Mouse (Mus musculus) liver, postnatal 0 days (tissue): Measurements from ENCODE around the gene Znrf1. TPM values are rescaled to one million over a fixed set of nuclear protein-coding genes. Genes with fewer than 3 reads are reported as not detected.
"Not testable (repeated sequence)": the region's sequence is repeated elsewhere in the genome, so short reads cannot be mapped to it uniquely, and the experiment has no call there.

Experiments used
- ATAC-seq: fragments of 200-750 bp; cut with Nextera tagmentation; 2 replicates; pipeline ENCODE4 v1.8.0; 2017; ENCODE audit warnings: mild to moderate bottlenecking, moderate library complexity
- DNase-seq: peaks from one replicate; pipeline ENCODE4 v3.0.0-alpha.2; 2016
- H3K27ac ChIP-seq: fragments of 300-500 bp; sonication (generic); 2 replicates; pipeline ENCODE4 v1.5.1; 2014; ENCODE audit warnings: antibody characterized with exemption, moderate library complexity, mild to moderate bottlenecking, low read depth
- H3K27me3 ChIP-seq: fragments of 300-500 bp; sonication (generic); 2 replicates; pipeline ENCODE4 v1.6.1; 2014; ENCODE audit warnings: low read length, control low read depth, mixed read lengths; ENCODE audit not compliant: insufficient read depth
- H3K36me3 ChIP-seq: fragments of 300-500 bp; sonication (generic); replicated peaks from 2 replicates; pipeline ENCODE4 v1.6.1; 2014; ENCODE audit warnings: mild to moderate bottlenecking, control low read depth, low read length, moderate library complexity, mixed read lengths; ENCODE audit not compliant: insufficient read depth
- H3K4me1 ChIP-seq: fragments of 300-500 bp; sonication (generic); 2 replicates; pipeline ENCODE4 v1.6.1; 2014; ENCODE audit warnings: antibody characterized with exemption, mild to moderate bottlenecking, control low read depth; ENCODE audit not compliant: insufficient read depth
- H3K4me2 ChIP-seq: fragments of 300-500 bp; sonication (generic); 2 replicates; pipeline ENCODE4 v1.6.1; 2014; ENCODE audit warnings: low read depth, mild to moderate bottlenecking, low read length, moderate library complexity, mixed read lengths
- H3K4me3 ChIP-seq: fragments of 300-500 bp; sonication (generic); 2 replicates; pipeline ENCODE4 v1.5.1; 2014; ENCODE audit warnings: low read depth, low read length
- H3K9ac ChIP-seq: fragments of 300-500 bp; sonication (generic); replicated peaks from 2 replicates; pipeline ENCODE4 v1.6.1; 2014; ENCODE audit warnings: mild to moderate bottlenecking, moderate library complexity
- H3K9me3 ChIP-seq: fragments of 300-500 bp; sonication (generic); 2 replicates; pipeline ENCODE4 v1.6.1; 2016; ENCODE audit warnings: mild to moderate bottlenecking, control low read depth, low read length, mixed read lengths
- CTCF ChIP-seq: sonication (generic); IDR thresholded peaks from 2 replicates; pipeline ENCODE4 v1.5.1; 2016; ENCODE audit warnings: antibody characterized with exemption, low read depth
- EP300 ChIP-seq: IDR thresholded peaks from 2 replicates; pipeline ENCODE4 v1.6.1; 2016; ENCODE audit warnings: antibody characterized with exemption, low read depth, mild to moderate bottlenecking
- WGBS: fragments of 180-500 bp; shearing (Covaris S2); extraction: QIAGEN DNeasy Blood & Tissue Kit; methylation state at CpG from one replicate; pipeline ENCODE4 v1.1.7; 2014; ENCODE audit not compliant: insufficient replicate concordance; 5-methylcytosine and 5-hydroxymethylcytosine counted together
- polyA plus RNA-seq: library from polyadenylated mRNA; unstranded; fragments of >200 nt; fragmentation: Nextera tagmentation; extraction: Ambion mirVana; gene quantifications from 2 replicates; pipeline ENCODE4 v1.2.1, GENCODE M21; 2015

The Znrf1 gene
- polyA plus RNA-seq, result 6.3 and 7.2 TPM in 2 replicates

DNA sequence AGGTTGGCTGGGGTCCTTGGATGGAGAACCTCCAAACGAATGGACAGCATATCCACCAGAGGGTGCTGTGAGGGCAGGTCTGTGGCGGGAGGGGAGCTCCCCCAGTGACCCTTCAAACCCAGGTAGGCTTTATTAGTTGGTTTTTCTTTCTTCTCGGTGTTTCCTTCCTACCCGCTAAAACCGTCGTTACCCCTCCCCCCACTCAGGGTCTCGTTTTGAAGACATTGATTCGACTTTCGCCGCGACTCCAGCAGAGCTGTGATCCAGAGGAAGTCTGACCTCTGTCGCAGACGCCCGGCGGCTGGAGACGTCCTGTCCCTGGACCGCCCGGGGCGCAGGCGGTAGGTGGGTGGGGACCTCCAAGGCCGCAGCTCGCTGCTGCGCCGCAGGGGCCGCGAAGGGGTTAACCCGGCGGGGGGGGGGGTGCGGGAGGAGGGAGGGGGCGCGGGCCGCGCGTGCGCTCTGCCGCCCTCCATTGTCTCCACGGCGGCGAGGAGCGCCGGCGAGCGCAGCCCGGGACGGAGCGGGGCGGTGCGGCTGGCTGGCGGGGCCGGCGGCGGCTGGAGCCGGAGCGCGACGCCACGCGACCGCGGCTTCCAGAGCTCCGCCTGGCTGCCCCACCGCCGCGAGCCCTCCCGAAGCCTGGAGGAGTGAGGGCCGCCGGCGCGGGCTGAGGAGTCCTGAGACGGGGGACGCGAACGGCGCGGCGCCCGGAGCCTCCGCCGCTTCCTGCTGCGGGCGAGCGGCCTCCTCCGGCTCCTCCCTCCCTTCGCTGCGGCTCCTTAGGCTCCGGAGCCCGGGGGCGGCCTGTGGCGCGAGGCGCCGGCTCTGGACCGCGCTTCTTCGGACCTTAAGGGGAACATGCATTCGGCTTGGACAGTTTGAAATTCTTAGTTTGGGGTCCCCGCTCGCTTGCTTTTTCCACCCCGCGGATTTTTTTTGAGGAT, at the start of gene Znrf1:
Znrf1 (plus strand) TSS at position 67 of the 947 bp plus-strand sequence.
- peak within 1 kb of the TSS; percentile 81 for H3K27ac ChIP-seq
- H3K9ac ChIP-seq, result peak within 1 kb of the TSS; percentile 85
- peak; percentile 84 for DNase-seq
- H3K36me3 ChIP-seq, result no peaks in the 10 kb centered on the region
- no peaks in the 10 kb centered on the region for H3K9me3 ChIP-seq
- peaks cover 23% of the 10 kb centered on the region; the same call in 1 of the 2 replicates for H3K4me1 ChIP-seq
- H3K4me3 ChIP-seq, result peak within 1 kb of the TSS; percentile 76
- TF ChIP-seq EP300, result no peak
- peak; percentile 69 for TF ChIP-seq CTCF
- no peaks in the 10 kb centered on the region for H3K27me3 ChIP-seq
- WGBS, result 6% methylated on average over 65 of the region's 100 CpGs
- peak within 1 kb of the TSS; percentile 96 for H3K4me2 ChIP-seq
- ATAC-seq, result peak; percentile 88

DNA sequence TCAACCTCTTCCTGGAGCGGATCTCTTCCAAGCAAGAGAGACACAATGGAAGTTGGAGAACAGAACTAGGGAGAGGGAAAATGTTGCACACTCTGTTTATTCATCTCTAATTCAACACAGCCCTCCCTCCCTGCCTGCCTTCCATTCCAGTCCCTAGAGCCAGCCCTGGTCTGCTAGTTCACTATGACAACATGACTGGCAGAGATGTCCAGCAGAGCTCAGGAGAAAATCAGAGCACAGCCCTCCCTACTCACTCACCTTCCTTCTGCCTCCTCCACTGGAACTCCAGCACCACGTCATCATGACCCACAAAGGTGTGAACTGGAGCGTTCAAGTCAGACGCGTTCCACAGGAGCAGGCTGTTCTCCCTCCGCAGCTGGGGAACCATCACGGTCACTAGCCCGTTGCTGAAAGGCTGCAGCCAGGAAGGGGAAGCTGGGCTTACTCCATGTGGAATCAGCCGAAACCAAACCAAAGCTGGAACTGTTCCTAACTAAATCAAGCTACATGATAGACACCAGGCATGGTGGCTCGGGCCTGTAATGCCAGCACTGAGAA, 45.8 kb upstream of the Znrf1 start:
- TF ChIP-seq CTCF (no peak), EP300 (no peak)

DNA sequence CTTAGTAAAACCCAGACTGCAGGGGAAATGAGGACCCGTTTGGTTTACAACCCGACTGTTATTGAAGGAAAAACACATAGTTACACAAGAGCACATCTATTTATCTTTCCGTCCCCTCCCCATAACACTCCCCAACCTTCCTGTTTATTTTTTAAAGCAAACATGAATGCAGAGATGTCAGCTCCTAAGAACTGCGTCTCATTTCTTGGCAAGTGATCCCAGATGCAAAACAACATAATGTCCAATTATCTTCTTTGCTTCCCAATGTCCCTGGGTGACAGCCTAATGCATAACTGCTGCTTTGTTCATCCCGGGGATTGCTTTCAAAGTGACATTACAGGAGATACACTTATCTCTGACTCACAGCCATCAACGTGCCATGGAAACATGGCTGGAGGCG, 44.7 kb upstream of the Znrf1 start:
- ATAC-seq, result peak; percentile 17; the same call in 1 of the 2 replicates
- no peak overlapping the region for H3K27ac ChIP-seq

More for the DNA sequence above, 45.8 kb upstream of the Znrf1 start:
- WGBS, result 92% methylated on average over 10 of the region's 10 CpGs
- Histone ChIP-seq H3K27me3 (no peaks in the 10 kb centered on the region), H3K9me3 (no peaks in the 10 kb centered on the region), H3K36me3 (peaks cover 14% of the 10 kb centered on the region), H3K4me3 (no peak overlapping the region), H3K4me2 (no peak overlapping the region), H3K9ac (no peak overlapping the region), H3K27ac (no peak overlapping the region), H3K4me1 (peaks cover 4% of the 10 kb centered on the region; the same call in 1 of the 2 replicates)
- DNase-seq (no peak), ATAC-seq (no peak)

DNA sequence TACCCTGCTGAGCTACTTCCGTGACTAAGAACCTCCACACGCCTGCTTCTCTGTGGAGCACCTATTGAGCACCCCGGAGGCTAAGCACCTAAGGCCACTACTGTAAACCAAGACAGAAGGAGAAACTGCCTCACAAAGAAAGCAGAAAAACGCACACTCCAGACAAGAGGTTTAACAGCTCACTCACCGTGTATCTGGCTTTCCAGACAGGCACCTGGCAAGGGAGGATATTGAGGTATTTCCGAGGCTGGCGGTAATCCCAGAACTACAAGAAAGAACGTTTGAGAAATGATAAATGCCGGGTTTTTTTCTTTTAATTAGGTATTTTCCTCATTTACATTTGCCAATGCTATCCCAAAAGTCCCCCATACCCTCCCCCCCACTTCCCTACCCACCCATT, 43.4 kb upstream of the Znrf1 start:
- no peak for TF ChIP-seq CTCF
- no peak for TF ChIP-seq EP300
- ATAC-seq (no peak), DNase-seq (no peak)
- Histone ChIP-seq H3K27ac (no peak overlapping the region), H3K9ac (no peak overlapping the region), H3K4me2 (no peak overlapping the region), H3K27me3 (no peaks in the 10 kb centered on the region), H3K4me3 (no peak overlapping the region), H3K9me3 (no peaks in the 10 kb centered on the region), H3K4me1 (peaks cover 4% of the 10 kb centered on the region; the same call in 1 of the 2 replicates), H3K36me3 (peaks cover 7% of the 10 kb centered on the region; the same call in 1 of the 2 replicates)
- WGBS, result 90% methylated on average over 9 of the region's 9 CpGs

More for the DNA sequence above, 44.7 kb upstream of the Znrf1 start:
- no peaks in the 10 kb centered on the region for H3K27me3 ChIP-seq
- DNase-seq, result no peak
- H3K4me3 ChIP-seq, result no peak overlapping the region
- no peak overlapping the region for H3K9ac ChIP-seq
- 58% methylated on average over 7 of the region's 7 CpGs for WGBS
- TF ChIP-seq CTCF (no peak), EP300 (0 out of 2 replicates have a peak, but pooled peaks have one; percentile 52)
- peaks cover 4% of the 10 kb centered on the region; the same call in 1 of the 2 replicates for H3K4me1 ChIP-seq
- H3K4me2 ChIP-seq, result no peak overlapping the region
- no peaks in the 10 kb centered on the region for H3K9me3 ChIP-seq
- peaks cover 9% of the 10 kb centered on the region for H3K36me3 ChIP-seq

DNA sequence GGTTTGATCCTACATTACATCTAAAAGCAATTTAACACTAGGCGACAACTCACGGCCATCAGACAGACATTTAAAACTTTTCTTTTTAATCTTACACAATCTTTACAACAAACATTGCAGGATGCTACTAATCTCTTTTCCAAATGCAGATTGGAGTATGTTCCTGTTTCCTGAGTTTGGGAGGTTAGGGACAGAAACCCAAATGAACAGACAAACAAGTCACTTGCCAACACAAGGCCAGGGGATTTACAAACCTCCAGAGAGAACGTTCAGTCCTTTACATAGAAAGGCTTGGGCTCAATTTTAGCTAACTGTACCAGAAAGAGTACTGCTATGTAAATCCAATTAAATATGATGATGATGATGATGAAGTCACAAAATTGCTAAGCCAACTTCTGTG, 42.7 kb upstream of the Znrf1 start:
- no peaks in the 10 kb centered on the region for H3K9me3 ChIP-seq
- H3K36me3 ChIP-seq, result peaks cover 7% of the 10 kb centered on the region; the same call in 1 of the 2 replicates
- 82% methylated on average over 3 of the region's 3 CpGs for WGBS
- peaks cover 4% of the 10 kb centered on the region; the same call in 1 of the 2 replicates for H3K4me1 ChIP-seq
- H3K4me2 ChIP-seq, result no peak overlapping the region
- no peak for TF ChIP-seq EP300
- no peak for TF ChIP-seq CTCF
- H3K27me3 ChIP-seq, result no peaks in the 10 kb centered on the region
- no peak overlapping the region for H3K4me3 ChIP-seq
- ATAC-seq, result no peak
- H3K9ac ChIP-seq, result no peak overlapping the region
- no peak overlapping the region for H3K27ac ChIP-seq
- DNase-seq, result no peak

DNA sequence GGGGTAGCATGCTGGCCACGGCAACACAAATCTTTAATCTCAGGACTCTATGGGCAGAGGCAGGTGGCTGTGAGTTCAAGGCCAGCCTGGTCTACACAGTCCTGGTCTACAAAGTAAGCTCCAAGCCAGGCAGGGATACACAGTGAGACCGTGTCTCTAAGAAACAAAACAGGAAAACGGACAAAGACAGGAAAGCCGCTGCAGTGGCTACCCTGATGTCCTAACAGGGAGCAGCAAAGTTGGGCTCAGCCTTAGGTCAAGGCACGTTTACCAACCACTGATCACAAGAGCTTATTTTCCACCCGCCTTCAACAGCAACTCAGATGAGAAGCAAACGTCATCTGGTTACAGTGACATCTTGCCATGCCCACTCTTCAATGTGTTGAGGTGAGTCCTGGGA, 39.6 kb upstream of the Znrf1 start:
- WGBS, result 80% methylated on average over 7 of the region's 7 CpGs
- Histone ChIP-seq H3K4me3 (no peak overlapping the region), H3K27me3 (no peaks in the 10 kb centered on the region), H3K27ac (no peak overlapping the region), H3K9ac (no peak overlapping the region), H3K9me3 (no peaks in the 10 kb centered on the region), H3K4me2 (no peak overlapping the region), H3K4me1 (no peaks in the 10 kb centered on the region), H3K36me3 (peaks cover 16% of the 10 kb centered on the region)
- TF ChIP-seq EP300, result no peak
- TF ChIP-seq CTCF, result no peak
- DNase-seq, result no peak
- ATAC-seq, result no peak

DNA sequence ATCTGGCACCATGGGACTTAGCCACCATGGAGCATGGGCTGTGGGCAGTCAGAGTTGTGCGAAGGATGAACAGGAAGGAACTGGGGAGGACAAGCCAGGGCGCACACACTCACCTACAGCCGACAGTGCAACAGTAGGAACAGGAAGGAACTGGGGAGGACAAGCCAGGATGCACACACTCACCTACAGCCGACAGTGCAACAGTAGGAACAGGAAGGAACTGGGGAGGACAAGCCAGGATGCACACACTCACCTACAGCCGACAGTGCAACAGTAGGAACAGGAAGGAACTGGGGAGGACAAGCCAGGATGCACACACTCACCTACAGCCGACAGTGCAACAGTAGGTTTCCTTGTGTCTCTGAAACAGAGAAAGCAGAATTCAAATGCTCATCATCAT, 37.6 kb upstream of the Znrf1 start:
- peaks cover 19% of the 10 kb centered on the region for H3K36me3 ChIP-seq
- not testable (repeated sequence) for H3K27ac ChIP-seq, H3K9ac ChIP-seq, H3K4me3 ChIP-seq, ATAC-seq, H3K4me2 ChIP-seq, H3K27me3 ChIP-seq, H3K4me1 ChIP-seq, DNase-seq, H3K9me3 ChIP-seq
- WGBS, result 69% methylated on average over 4 of the region's 6 CpGs
